Mouse (Mus musculus) forebrain, embryonic 10.5 days (tissue): Measurements from ENCODE around the gene Ralb. TPM values are rescaled to one million over a fixed set of nuclear protein-coding genes. Genes with fewer than 3 reads are reported as not detected.

Source experiments
- DNase-seq: peaks from one replicate; pipeline ENCODE4 v3.0.0-alpha.2; 2017; ENCODE audit warnings: low spot score; ENCODE audit errors: extremely low spot score
- H3K27ac ChIP-seq: fragments of 300-500 bp; sonication (generic); 2 replicates; pipeline ENCODE4 v1.5.1; 2016; ENCODE audit warnings: mild to moderate bottlenecking
- H3K27me3 ChIP-seq: fragments of 300-500 bp; sonication (generic); 2 replicates; pipeline ENCODE4 v1.6.1; 2016; ENCODE audit warnings: mild to moderate bottlenecking; ENCODE audit not compliant: poor library complexity, severe bottlenecking
- H3K36me3 ChIP-seq: fragments of 300-500 bp; sonication (generic); replicated peaks from 2 replicates; pipeline ENCODE4 v1.6.1; 2016; ENCODE audit warnings: mild to moderate bottlenecking, moderate library complexity
- H3K4me1 ChIP-seq: fragments of 300-500 bp; sonication (generic); 2 replicates; pipeline ENCODE4 v1.6.1; 2016
- H3K4me3 ChIP-seq: fragments of 300-500 bp; sonication (generic); 2 replicates; pipeline ENCODE4 v1.5.1; 2016; ENCODE audit warnings: mild to moderate bottlenecking, moderate library complexity
- H3K9me3 ChIP-seq: fragments of 300-500 bp; sonication (generic); 2 replicates; pipeline ENCODE4 v1.6.1; 2016; ENCODE audit warnings: mild to moderate bottlenecking, moderate library complexity
- WGBS: fragments of 180-500 bp; shearing (Covaris S2); methylation state at CpG from one replicate; pipeline ENCODE4 v1.1.7; 2016; 5-methylcytosine and 5-hydroxymethylcytosine counted together
- polyA plus RNA-seq: library from polyadenylated mRNA; unstranded; fragments of >200 nt; fragmentation: Nextera tagmentation; extraction: Ambion mirVana; gene quantifications from 2 replicates; pipeline ENCODE4 v1.2.1, GENCODE M21; 2016

Gene Ralb
- polyA plus RNA-seq, 1 experiment from 2014 or later: 80.8 TPM

DNA sequence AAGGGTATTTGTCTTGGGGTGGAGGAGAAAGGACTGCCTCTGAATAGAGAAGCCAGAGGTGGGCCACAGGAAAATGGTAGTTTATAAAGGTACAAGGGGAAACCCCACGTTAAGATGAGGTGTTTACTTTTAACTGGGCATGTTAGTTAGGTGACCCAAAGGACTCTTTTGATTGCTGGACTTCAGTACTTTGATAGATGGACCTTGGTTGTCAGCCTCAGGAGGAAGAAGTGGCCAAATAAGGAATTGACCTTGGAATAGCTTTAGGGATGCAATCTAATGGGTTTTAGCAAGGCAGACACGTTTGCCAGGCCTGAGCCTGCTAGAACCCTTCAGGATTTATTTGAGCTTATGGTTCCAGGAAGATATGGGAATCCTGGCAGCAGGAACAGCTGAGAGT is 34.7 kb upstream of the Ralb start:
- Histone ChIP-seq H3K9me3 (no peaks in the 10 kb centered on the region), H3K36me3 (peaks cover 51% of the 10 kb centered on the region), H3K4me1 (no peaks in the 10 kb centered on the region), H3K4me3 (no peak overlapping the region), H3K27ac (no peak overlapping the region), H3K27me3 (no peaks in the 10 kb centered on the region)
- no peak for DNase-seq
- 77% methylated on average over 2 of the region's 2 CpGs for WGBS

DNA sequence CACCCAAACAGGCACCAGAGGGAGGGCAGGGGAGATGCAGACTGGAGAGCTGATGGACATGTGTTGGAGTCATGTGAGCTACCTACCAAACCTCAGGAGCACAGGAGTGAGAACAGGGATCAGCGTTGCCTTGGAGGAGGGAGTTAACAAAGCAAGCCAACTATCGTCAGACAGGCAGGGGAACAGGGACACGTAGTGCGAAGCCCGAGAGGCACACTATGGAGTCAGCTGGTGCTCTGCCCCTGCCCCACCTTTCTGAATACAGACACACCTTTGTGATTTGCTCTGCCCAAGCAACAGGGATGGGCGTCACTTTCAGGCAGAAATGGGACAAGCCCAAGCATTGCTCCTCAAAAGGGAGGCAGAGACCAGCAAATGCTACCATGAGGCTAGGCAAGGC is 33.1 kb upstream of the Ralb start:
- WGBS: 84% methylated on average over 6 of the region's 6 CpGs
- no peak overlapping the region for H3K4me3 ChIP-seq
- DNase-seq: no peak

DNA sequence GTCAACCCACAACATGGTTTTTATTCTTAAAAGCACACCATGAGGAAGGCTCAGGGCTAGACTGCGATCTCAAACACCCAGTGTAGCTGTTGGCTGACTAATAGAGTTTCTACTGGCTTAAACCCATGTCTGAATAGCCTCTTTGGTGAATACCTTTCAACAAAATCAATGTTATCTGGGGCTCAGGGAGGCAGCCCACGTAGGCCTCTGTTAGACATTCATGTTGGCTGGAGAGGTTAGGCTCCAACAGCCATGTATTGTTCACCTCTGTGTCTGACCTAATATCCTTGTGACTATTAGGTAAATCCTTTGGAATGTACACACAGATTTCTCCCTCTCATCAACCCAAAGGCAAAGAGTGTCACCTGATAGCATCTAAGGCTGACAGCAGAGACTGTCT is 31.5 kb upstream of the Ralb start:
- Histone ChIP-seq H3K36me3 (peaks cover 49% of the 10 kb centered on the region), H3K4me3 (no peak overlapping the region), H3K4me1 (no peaks in the 10 kb centered on the region), H3K27ac (no peak overlapping the region), H3K27me3 (no peaks in the 10 kb centered on the region), H3K9me3 (no peaks in the 10 kb centered on the region)
- 87% methylated on average over 2 of the region's 2 CpGs for WGBS
- no peak for DNase-seq

More for the DNA sequence above, 33.1 kb upstream of the Ralb start:
- H3K27me3 ChIP-seq: no peaks in the 10 kb centered on the region
- no peak overlapping the region for H3K27ac ChIP-seq
- H3K36me3 ChIP-seq: peaks cover 51% of the 10 kb centered on the region
- no peaks in the 10 kb centered on the region for H3K9me3 ChIP-seq
- no peaks in the 10 kb centered on the region for H3K4me1 ChIP-seq

DNA sequence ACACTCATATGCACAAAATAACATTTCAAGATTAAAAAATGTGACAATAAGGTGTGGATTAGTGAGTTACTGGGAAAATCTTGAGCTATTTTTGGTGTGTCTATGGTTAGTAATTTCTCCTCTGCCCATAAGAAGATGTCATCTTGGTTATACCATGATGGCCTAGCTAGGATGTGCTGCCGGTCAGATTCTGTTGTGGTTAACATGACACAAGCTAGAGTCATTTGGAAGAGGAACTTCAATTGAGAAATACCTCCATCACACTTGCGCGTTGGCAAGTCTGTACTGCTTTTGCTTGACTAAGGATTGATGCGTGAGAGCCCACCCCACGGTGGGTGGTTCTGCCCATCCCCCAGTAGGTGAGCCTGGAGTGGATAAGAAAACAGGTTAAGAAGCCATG is 29.7 kb upstream of the Ralb start:
- no peaks in the 10 kb centered on the region for H3K27me3 ChIP-seq
- no peak overlapping the region for H3K4me3 ChIP-seq
- H3K27ac ChIP-seq: no peak overlapping the region
- WGBS: 95% methylated on average over 5 of the region's 5 CpGs
- H3K36me3 ChIP-seq: peaks cover 62% of the 10 kb centered on the region
- H3K9me3 ChIP-seq: peaks cover 1% of the 10 kb centered on the region
- H3K4me1 ChIP-seq: no peaks in the 10 kb centered on the region
- no peak for DNase-seq

DNA sequence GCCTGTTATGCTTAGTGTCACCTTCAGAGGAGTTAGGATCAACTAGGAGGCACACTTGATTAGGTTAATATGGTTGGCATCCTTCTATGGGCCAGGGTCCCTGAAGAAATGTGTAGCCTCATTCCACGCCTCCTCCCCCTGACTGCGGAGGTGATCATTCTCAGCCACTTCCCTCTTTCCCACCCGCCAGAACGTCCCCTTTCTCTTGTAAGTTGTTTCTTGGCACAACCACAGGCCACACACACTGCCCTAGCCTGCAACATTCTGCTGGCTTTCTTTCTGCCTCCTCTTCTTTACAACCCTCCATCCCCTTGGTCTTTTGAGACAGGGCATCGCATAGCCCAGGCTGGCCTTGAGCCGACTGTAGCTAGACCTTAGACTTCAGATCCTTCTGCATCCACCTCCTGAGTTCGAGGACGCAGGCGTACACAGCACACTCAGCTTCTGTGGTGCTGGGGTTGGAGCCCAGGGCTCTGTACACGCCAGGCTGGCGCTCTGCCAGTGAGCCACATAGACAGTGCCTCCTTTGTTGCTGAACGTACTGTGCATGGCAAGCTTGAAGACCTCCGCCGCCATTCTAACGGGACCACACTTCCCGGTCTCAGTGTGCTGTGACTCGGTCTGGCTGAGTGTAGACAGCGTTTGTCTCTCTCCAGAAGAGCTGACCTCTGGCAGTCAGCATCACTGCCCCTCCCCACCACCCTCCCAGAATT is 28.7 kb upstream of the Ralb start:
- 94% methylated on average over 18 of the region's 18 CpGs for WGBS

DNA sequence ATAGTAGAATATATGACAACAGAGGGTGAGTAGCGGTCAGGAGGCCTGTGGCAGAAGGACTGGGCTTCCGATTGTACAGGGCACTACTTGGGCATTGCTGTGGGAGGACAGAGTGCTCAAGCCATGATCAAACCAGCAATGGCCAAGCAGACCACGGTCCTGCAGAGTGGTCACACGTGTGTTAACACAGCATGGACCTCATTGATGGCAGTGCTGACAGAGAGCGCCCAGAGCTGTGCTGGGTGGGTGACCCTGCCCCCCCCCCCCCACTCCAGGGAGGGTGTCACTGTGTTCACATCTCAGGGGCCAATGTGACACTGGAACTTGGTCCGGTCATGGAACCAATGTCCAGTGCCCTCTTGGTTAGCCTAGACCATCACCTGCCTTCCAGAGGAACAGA is 27.6 kb upstream of the Ralb start:
- DNase-seq: no peak
- Histone ChIP-seq H3K9me3 (peaks cover 23% of the 10 kb centered on the region), H3K36me3 (peaks cover 72% of the 10 kb centered on the region), H3K27me3 (no peaks in the 10 kb centered on the region), H3K4me3 (no peak overlapping the region), H3K27ac (no peak overlapping the region), H3K4me1 (no peaks in the 10 kb centered on the region)
- WGBS: 97% methylated on average over 6 of the region's 6 CpGs

More for the DNA sequence above, 28.7 kb upstream of the Ralb start:
- H3K4me3 ChIP-seq: no peak overlapping the region
- H3K36me3 ChIP-seq: peaks cover 65% of the 10 kb centered on the region
- H3K4me1 ChIP-seq: no peaks in the 10 kb centered on the region
- H3K27me3 ChIP-seq: no peaks in the 10 kb centered on the region
- no peak overlapping the region for H3K27ac ChIP-seq
- H3K9me3 ChIP-seq: peaks cover 12% of the 10 kb centered on the region
- no peak for DNase-seq

DNA sequence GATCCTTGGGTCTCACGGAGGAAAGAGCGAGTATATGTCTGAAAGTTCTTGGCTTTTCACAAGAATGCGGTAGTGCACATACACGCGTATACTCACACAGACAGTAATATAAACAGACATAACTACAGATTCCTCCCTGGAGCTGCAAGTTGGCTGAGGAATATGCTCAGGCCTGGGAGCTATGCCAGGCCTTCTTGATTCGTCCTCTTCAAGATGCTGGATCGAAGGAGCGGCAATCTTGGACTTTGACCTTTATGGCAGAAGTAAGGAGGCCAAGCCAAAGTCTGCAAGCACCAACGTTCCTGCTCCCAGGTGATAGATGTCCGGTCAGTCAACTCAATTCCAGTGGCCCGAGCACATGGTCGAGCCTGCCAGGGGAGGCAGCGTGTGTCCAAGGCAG is 26.3 kb upstream of the Ralb start:
- H3K9me3 ChIP-seq: peaks cover 31% of the 10 kb centered on the region
- 95% methylated on average over 13 of the region's 13 CpGs for WGBS
- no peak for DNase-seq
- H3K36me3 ChIP-seq: peaks cover 79% of the 10 kb centered on the region
- no peak overlapping the region for H3K4me3 ChIP-seq
- H3K4me1 ChIP-seq: peaks cover 10% of the 10 kb centered on the region
- no peaks in the 10 kb centered on the region for H3K27me3 ChIP-seq
- no peak overlapping the region for H3K27ac ChIP-seq

DNA sequence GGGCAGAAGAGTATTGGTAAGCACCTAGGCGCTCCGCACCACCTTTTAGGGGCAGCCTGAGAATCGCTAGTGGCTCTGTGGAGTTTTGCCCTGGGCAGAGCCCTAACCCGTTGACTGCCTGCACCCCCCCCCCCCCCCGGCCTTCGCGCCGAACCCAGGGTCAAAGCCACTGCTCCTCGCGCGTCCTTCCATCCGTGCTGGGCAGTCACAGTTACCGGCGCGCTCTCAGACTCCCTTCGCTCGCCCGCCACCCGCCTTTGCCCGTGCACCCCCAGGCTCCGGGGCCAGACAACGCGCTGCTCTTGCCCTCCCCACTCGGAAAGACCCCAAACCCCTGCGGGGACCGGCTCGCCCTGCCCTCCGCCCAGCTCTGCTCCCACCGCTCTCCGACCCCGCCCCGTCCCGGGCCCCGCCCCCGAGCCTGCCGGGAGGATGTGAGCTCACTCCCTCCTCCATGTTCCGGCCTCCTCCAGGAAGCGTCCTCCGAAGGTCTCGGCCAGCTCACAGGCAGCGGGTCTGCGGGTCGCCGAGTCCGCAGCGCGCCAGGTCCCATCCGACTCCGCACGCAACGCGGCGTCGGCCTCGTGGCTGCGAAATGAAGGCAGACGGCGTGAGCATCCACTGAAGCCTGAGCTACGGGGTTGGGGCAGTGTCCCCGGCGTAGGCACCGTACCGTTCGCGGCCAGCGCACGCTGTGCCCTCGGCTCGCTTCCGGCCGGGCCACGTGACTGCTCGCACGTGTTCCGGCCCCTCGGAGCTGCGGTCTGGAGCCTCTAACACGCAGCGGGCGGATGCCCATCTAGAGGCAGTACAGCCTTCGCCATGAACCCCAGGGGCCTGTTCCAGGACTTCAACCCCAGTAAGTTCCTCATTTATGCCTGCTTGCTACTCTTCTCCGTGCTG is 21.3 kb upstream of the Ralb start, which contains the start of gene Tmem185b:
Tmem185b (plus strand) TSS at position 472 of the 903 bp plus-strand sequence.
- DNase-seq: peak; percentile 94
- Histone ChIP-seq H3K4me1 (peaks cover 29% of the 10 kb centered on the region), H3K27ac (peak within 1 kb of the TSS; percentile 92), H3K27me3 (peaks cover 5% of the 10 kb centered on the region; the same call in 1 of the 2 replicates), H3K36me3 (peaks cover 46% of the 10 kb centered on the region), H3K9me3 (peaks cover 31% of the 10 kb centered on the region), H3K4me3 (peak within 1 kb of the TSS; percentile 75)
- 2% methylated on average over 82 of the region's 82 CpGs for WGBS

DNA sequence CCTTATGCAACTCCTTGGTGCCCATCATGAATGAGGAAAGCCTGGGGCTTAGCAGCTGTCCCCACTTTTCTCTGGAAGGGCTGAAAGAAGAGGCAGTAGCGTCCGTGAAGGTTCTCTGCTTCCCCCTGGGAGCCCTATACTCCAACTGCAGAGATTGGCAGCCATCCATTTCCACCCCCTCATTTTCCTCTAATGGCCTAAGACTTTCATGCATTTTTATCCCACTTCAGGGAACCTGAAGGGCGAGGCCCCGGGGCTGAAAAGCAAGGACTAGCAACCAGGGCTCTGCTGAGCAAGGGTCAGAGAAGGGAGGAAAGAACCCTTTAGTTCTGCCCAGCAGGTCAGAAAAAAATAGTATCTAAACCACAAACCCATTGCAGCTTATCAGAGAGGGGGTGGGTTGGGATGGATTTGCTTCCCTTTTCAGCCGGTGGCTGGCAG is 20.4 kb upstream of the Ralb start:
- peaks cover 31% of the 10 kb centered on the region for H3K9me3 ChIP-seq
- peak overlapping the region; percentile 92 for H3K27ac ChIP-seq
- H3K27me3 ChIP-seq: peaks cover 5% of the 10 kb centered on the region; the same call in 1 of the 2 replicates
- H3K4me1 ChIP-seq: peaks cover 29% of the 10 kb centered on the region
- peaks cover 37% of the 10 kb centered on the region for H3K36me3 ChIP-seq
- 30% methylated on average over 5 of the region's 5 CpGs for WGBS
- no peak for DNase-seq
- H3K4me3 ChIP-seq: peak overlapping the region; percentile 75

DNA sequence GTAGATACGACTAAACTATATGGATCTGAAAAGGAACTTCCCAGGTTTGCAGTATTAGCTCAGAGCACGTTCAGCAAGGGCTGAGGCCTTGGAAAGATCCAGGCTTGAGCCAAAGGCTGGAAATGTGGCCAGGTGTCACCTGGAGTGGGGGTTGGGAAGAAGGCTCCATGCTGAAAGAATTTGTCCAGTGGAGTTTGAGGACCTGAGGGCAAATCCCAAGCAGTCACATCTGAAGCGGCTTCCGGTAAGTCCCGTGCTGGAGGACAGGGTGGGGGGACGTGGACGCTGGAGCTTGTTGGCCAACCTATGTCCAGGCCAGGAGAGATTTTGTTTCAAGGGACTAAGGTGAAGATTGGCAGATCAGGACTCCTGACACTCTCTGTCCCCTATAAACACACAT is 19.2 kb upstream of the Ralb start:
- H3K36me3 ChIP-seq: peaks cover 25% of the 10 kb centered on the region
- H3K4me3 ChIP-seq: no peak overlapping the region
- H3K4me1 ChIP-seq: peaks cover 29% of the 10 kb centered on the region
- no peak overlapping the region for H3K27ac ChIP-seq
- peaks cover 5% of the 10 kb centered on the region; the same call in 1 of the 2 replicates for H3K27me3 ChIP-seq
- H3K9me3 ChIP-seq: peaks cover 24% of the 10 kb centered on the region
- 93% methylated on average over 7 of the region's 7 CpGs for WGBS
- no peak for DNase-seq

DNA sequence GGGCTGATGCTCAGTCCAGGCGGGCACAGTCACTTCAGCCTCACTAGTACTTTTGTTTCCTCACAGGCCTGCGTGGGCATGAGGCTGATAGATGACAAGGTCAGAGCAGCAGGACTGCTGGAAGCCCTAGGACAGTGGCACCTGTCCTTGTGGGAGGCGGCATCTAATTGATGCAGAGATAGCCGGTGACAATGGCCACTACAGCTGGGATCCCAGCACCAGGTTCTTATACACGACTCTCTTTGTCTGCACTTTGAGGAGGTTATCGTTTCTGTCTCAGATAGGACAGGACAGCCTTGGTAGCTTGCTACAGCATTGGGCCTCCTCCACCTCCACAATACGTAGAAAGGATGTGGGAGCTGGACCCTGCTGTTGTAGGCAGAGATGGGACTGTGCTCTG is 18.8 kb upstream of the Ralb start:
- Histone ChIP-seq H3K4me1 (peaks cover 29% of the 10 kb centered on the region), H3K27me3 (peaks cover 5% of the 10 kb centered on the region; the same call in 1 of the 2 replicates), H3K27ac (no peak overlapping the region), H3K36me3 (peaks cover 20% of the 10 kb centered on the region), H3K4me3 (no peak overlapping the region), H3K9me3 (peaks cover 20% of the 10 kb centered on the region)
- WGBS: 82% methylated on average over 7 of the region's 7 CpGs
- no peak for DNase-seq

DNA sequence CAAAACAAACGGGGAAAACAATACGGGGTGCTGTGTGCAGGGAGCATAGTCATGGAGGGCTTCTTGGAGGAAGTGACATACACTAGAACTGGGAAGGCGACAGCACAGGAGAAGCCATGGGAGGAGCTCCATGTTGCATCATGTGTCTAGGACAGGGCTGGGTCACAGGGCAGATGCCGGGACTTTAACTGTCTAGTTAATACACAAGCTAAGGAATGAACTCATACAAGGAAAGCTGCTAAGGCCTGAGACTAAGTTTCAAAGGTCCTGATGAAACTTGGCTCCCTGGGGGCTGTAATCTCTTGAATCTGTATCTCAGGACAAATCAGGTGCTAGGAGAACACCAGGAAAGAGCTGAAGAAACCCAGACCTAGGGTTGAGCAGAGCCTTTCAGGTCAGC is 18.1 kb upstream of the Ralb start:
- H3K27me3 ChIP-seq: peaks cover 5% of the 10 kb centered on the region; the same call in 1 of the 2 replicates
- peaks cover 14% of the 10 kb centered on the region for H3K36me3 ChIP-seq
- WGBS: 90% methylated on average over 4 of the region's 4 CpGs
- H3K4me1 ChIP-seq: peaks cover 29% of the 10 kb centered on the region
- no peak overlapping the region for H3K27ac ChIP-seq
- peaks cover 13% of the 10 kb centered on the region for H3K9me3 ChIP-seq
- no peak for DNase-seq
- H3K4me3 ChIP-seq: no peak overlapping the region

DNA sequence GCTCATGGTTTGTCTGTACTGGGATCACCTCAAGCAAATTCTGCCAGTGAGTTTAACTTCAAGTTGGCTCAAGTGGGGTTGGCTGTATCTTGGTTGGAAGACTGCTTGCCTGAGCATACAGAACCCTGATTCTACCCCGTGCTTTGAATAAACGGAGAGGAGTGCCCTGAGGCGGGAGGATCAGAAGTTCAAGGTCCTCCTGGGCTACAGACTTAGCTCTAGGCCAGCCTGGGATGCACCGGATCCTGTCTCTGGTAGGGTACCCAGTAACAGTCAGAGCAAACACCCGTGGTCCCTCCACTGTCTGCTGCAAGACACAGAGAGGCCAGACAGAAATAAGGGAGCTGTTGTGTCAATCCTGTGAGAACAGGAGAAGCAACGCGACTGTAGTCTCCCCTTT is 17.1 kb upstream of the Ralb start:
- Histone ChIP-seq H3K4me1 (peaks cover 27% of the 10 kb centered on the region), H3K27ac (no peak overlapping the region), H3K9me3 (peaks cover 3% of the 10 kb centered on the region), H3K4me3 (no peak overlapping the region), H3K27me3 (peaks cover 5% of the 10 kb centered on the region; the same call in 1 of the 2 replicates), H3K36me3 (peaks cover 3% of the 10 kb centered on the region)
- no peak for DNase-seq
- WGBS: 87% methylated on average over 7 of the region's 7 CpGs
